Mouse (Mus musculus) liver, postnatal 0 days (tissue): ENCODE measurements at regions not wholly inside any gene's neighbourhood (a gene's known extent, or its start where the extent isn't known, plus 50 kb on each side); places are given as distances from the start of the nearest gene placed in this dataset.

Source experiments
- CTCF ChIP-seq: sonication (generic); IDR thresholded peaks from 2 replicates; pipeline ENCODE4 v1.5.1; 2016; ENCODE audit warnings: antibody characterized with exemption, low read depth
- EP300 ChIP-seq: IDR thresholded peaks from 2 replicates; pipeline ENCODE4 v1.6.1; 2016; ENCODE audit warnings: antibody characterized with exemption, low read depth, mild to moderate bottlenecking

DNA sequence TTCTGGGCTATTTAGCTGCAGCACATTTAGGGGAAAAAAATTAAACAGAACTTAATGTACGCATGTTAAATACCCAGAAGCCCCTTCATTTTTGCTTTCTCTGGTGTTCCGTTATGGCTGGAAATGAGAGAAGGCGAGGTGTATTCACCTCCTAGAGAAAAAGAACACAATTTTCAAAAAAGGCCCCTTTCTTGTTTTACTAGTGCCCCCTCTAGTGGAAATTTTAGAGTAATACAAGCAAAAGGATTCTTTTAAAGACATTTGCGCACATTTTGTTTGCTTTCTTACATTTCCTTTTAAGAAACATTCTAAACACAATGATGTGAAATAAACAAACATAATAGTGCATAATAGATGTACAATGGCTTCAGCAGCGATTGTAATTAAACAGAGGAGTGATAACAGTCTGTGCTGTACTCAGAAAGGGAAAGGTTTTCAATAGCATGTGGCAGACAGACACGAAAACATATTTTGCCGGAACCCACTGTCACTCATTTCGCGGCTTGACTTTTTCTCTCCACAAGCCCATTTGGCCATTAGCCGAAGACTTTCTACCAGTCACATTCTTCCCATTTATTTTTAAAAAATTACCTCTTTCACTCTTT is 126.0 kb upstream of the Tfap2d start:
- TF ChIP-seq CTCF (no peak), EP300 (no peak)
